Mouse (Mus musculus) heart, adult 2 months (tissue): ENCODE data around the gene Olfr653. TPM values are rescaled to one million over a fixed set of nuclear protein-coding genes. Genes with fewer than 3 reads are reported as not detected.
A peak's percentile ranks its signal among the peaks of the same experiment; 100 is the strongest.

Source experiments
- DNase-seq, 2 experiments: peaks; one replicate each; pipeline ENCODE4 v3.0.0; 2021
- H3K27ac ChIP-seq: fragments of 200-600 bp; 2 replicates; pipeline ENCODE4 v1.8.1; 2022
- H3K27me3 ChIP-seq: fragments of 200-500 bp; 2 replicates; pipeline ENCODE4 v1.6.1; 2012; ENCODE audit warnings: mild to moderate bottlenecking, low read length, inconsistent platforms, mixed read lengths; ENCODE audit not compliant: control insufficient read depth, insufficient read depth
- H3K36me3 ChIP-seq: fragments of 200-500 bp; 2 replicates; pipeline ENCODE4 v1.6.1; 2012; ENCODE audit warnings: low read length, inconsistent platforms; ENCODE audit not compliant: control insufficient read depth, insufficient read depth
- H3K4me1 ChIP-seq: fragments of 200-500 bp; 2 replicates; pipeline ENCODE4 v1.6.1; 2011; ENCODE audit warnings: low read length; ENCODE audit not compliant: control insufficient read depth, insufficient read depth
- H3K4me3 ChIP-seq: fragments of 200-600 bp; 2 replicates; pipeline ENCODE4 v1.8.1; 2022
- H3K79me2 ChIP-seq: fragments of 200-500 bp; replicated peaks from 2 replicates; pipeline ENCODE4 v1.6.1; 2012; ENCODE audit warnings: mild to moderate bottlenecking, inconsistent platforms, low read length, moderate library complexity, mixed read lengths; ENCODE audit not compliant: control insufficient read depth, insufficient read depth
- H3K9ac ChIP-seq: fragments of 200-500 bp; 2 replicates; pipeline ENCODE4 v1.6.1; 2012; ENCODE audit warnings: low read depth, mild to moderate bottlenecking, control low read depth, inconsistent platforms, low read length, mixed read lengths
- CTCF ChIP-seq: fragments of 200-600 bp; IDR thresholded peaks from 2 replicates; pipeline ENCODE4 v1.8.1; 2022; ENCODE audit warnings: antibody characterized with exemption, mild to moderate bottlenecking, moderate library complexity
- EP300 ChIP-seq: fragments of 200-500 bp; IDR thresholded peaks from 2 replicates; pipeline ENCODE4 v1.6.1; 2011; ENCODE audit warnings: low read depth, low read length, control low read depth; ENCODE audit not compliant: insufficient read depth
- POLR2A ChIP-seq: fragments of 200-500 bp; IDR thresholded peaks from 2 replicates; pipeline ENCODE4 v1.6.1; 2011; ENCODE audit warnings: mild to moderate bottlenecking, low read depth, low read length, control low read depth; ENCODE audit not compliant: insufficient read depth
- WGBS: fragments of 180-500 bp; shearing (Covaris S2); methylation state at CpG from one replicate; pipeline ENCODE4 v1.1.7; 2018; 5-methylcytosine and 5-hydroxymethylcytosine counted together
- intact Hi-C: fragments of 180-260 bp; cut with DNase I; formaldehyde crosslinking; loops from one replicate; pipeline ENCODE4 v1.15.1; 2025
- polyA plus RNA-seq: library from polyadenylated mRNA; depleted of rRNA; stranded (reverse); fragments of >200 nt; gene quantifications from 2 replicates; pipeline ENCODE4 v1.2.3, GENCODE M21; 2012; rRNA removed
- total RNA-seq, 2 experiments: library from RNA; stranded (reverse); gene quantifications; 2 replicates each; pipeline ENCODE4 v1.2.3; 2021

Gene Olfr653
- total and polyA plus RNA-seq, 3 experiments, result not detected

GRCm38 (mm10) chr7:104586725-104587124, 9.6 kb downstream of the Olfr653 start, which contains the start of gene Olfr654:
TSS of gene Olfr654 (plus strand) at chr7:104587025.
- WGBS, result 76% methylated on average over 4 of the region's 4 CpGs
- TF ChIP-seq POLR2A (no peak), CTCF (no peak), EP300 (no peak)

GRCm38 (mm10) chr7:104588274-104588673, 11.2 kb downstream of the Olfr653 start:
- Histone ChIP-seq H3K79me2 (no peaks in the 10 kb centered on the region), H3K27me3 (no peaks in the 10 kb centered on the region), H3K27ac (no peak overlapping the region), H3K4me3 (no peak overlapping the region), H3K4me1 (no peaks in the 10 kb centered on the region), H3K36me3 (no peaks in the 10 kb centered on the region), H3K9ac (no peak overlapping the region)
- WGBS, result 75% methylated on average over 5 of the region's 5 CpGs
- no peak for TF ChIP-seq EP300
- no peak for TF ChIP-seq CTCF
- no peak for TF ChIP-seq POLR2A
- intact Hi-C loops, result no loop called here
- DNase-seq, result no peak

More at GRCm38 (mm10) chr7:104586725-104587124, 9.6 kb downstream of the Olfr653 start, which contains the start of gene Olfr654:
- DNase-seq, result no peak
- intact Hi-C loops, result no loop called here
- Histone ChIP-seq H3K36me3 (no peaks in the 10 kb centered on the region), H3K27me3 (no peaks in the 10 kb centered on the region), H3K4me3 (no peak within 1 kb of the TSS), H3K79me2 (no peaks in the 10 kb centered on the region), H3K4me1 (no peaks in the 10 kb centered on the region), H3K27ac (no peak within 1 kb of the TSS), H3K9ac (no peak within 1 kb of the TSS)

- Histone ChIP-seq H3K9ac (no peak within 1 kb of the TSS), H3K79me2 (no peaks in the 10 kb centered on the region), H3K27ac (no peak within 1 kb of the TSS), H3K4me3 (no peak within 1 kb of the TSS), H3K27me3 (no peaks in the 10 kb centered on the region), H3K4me1 (no peaks in the 10 kb centered on the region), H3K36me3 (no peaks in the 10 kb centered on the region)
- DNase-seq, result no peak
- WGBS, result 66% methylated on average over 2 of the region's 2 CpGs
- TF ChIP-seq POLR2A (no peak), CTCF (no peak), EP300 (no peak)
- intact Hi-C loops, result no loop called here
These were observed 24.6 kb downstream of the Olfr653 start, which contains the start of gene Olfr655 for GRCm38 (mm10) chr7:104601679-104602078. TSS of gene Olfr655 (minus strand) at chr7:104601779.

GRCm38 (mm10) chr7:104603173-104603572, 26.1 kb downstream of the Olfr653 start:
- peak; percentile 4 to 27 for DNase-seq
- H3K79me2 ChIP-seq, result no peaks in the 10 kb centered on the region
- 5% methylated on average over 3 of the region's 3 CpGs for WGBS
- H3K9ac ChIP-seq, result no peak overlapping the region
- no peak overlapping the region for H3K27ac ChIP-seq
- no peaks in the 10 kb centered on the region for H3K27me3 ChIP-seq
- no peaks in the 10 kb centered on the region for H3K4me1 ChIP-seq
- H3K4me3 ChIP-seq, result no peak overlapping the region
- TF ChIP-seq POLR2A (no peak), CTCF (peak; percentile 74)
- intact Hi-C loops, result no loop called here
- no peaks in the 10 kb centered on the region for H3K36me3 ChIP-seq

GRCm38 (mm10) chr7:104604727-104605126, 27.6 kb downstream of the Olfr653 start:
- no peak overlapping the region for H3K27ac ChIP-seq
- H3K4me3 ChIP-seq, result no peak overlapping the region
- no peaks in the 10 kb centered on the region for H3K27me3 ChIP-seq
- TF ChIP-seq CTCF (no peak), POLR2A (no peak), EP300 (no peak)
- intact Hi-C loops, result no loop called here
- no peak for DNase-seq
- H3K36me3 ChIP-seq, result no peaks in the 10 kb centered on the region
- no peak overlapping the region for H3K9ac ChIP-seq
- no peaks in the 10 kb centered on the region for H3K79me2 ChIP-seq
- H3K4me1 ChIP-seq, result no peaks in the 10 kb centered on the region

- Histone ChIP-seq H3K9ac (no peak within 1 kb of the TSS), H3K4me3 (no peak within 1 kb of the TSS), H3K27ac (no peak within 1 kb of the TSS), H3K4me1 (no peaks in the 10 kb centered on the region), H3K36me3 (no peaks in the 10 kb centered on the region), H3K27me3 (no peaks in the 10 kb centered on the region), H3K79me2 (no peaks in the 10 kb centered on the region)
- intact Hi-C loops, result no loop called here
- no peak for TF ChIP-seq EP300
- no peak for TF ChIP-seq POLR2A
- TF ChIP-seq CTCF, result no peak
- no peak for DNase-seq
- 63% methylated on average over 4 of the region's 4 CpGs for WGBS
These were observed 36.5 kb downstream of the Olfr653 start, which contains the start of gene Olfr656 for GRCm38 (mm10) chr7:104613655-104614054. TSS of gene Olfr656 (plus strand) at chr7:104613955.

GRCm38 (mm10) chr7:104624494-104624893, 47.4 kb downstream of the Olfr653 start, which contains the start of gene Olfr657:
TSS of gene Olfr657 (plus strand) at chr7:104624794.
- no peaks in the 10 kb centered on the region for H3K79me2 ChIP-seq
- no peaks in the 10 kb centered on the region for H3K36me3 ChIP-seq
- H3K27ac ChIP-seq, result no peak within 1 kb of the TSS
- no peak for DNase-seq
- intact Hi-C loops, result no loop called here
- no peak within 1 kb of the TSS for H3K9ac ChIP-seq
- no peaks in the 10 kb centered on the region for H3K27me3 ChIP-seq
- H3K4me1 ChIP-seq, result no peaks in the 10 kb centered on the region
- H3K4me3 ChIP-seq, result no peak within 1 kb of the TSS
- TF ChIP-seq CTCF (no peak), EP300 (no peak), POLR2A (no peak)

Other genes starting within 250 kb of the Olfr653 start
- under 1 TPM in 1 of 2 experiments, not detected in 1; 0.39 TPM for gene Trim34b, start 247.8 kb upstream of the Olfr653 start, total RNA-seq
- gene Trim34b, start 247.8 kb upstream of the Olfr653 start, polyA plus RNA-seq, result 2.2 and 3.5 TPM in 2 replicates
- 1 to 10 TPM; 4.1 to 5.5 TPM for gene Trim12c, start 224.0 kb upstream of the Olfr653 start, total RNA-seq
- 2.6 and 4.2 TPM in 2 replicates for gene Trim12c, start 224.0 kb upstream of the Olfr653 start, polyA plus RNA-seq
- under 1 TPM; 0.14 to 0.23 TPM for gene Trim30b, start 207.4 kb upstream of the Olfr653 start, total RNA-seq
- 0.21 and 0.23 TPM in 2 replicates for gene Trim30b, start 207.4 kb upstream of the Olfr653 start, polyA plus RNA-seq
- under 1 TPM; 0.18 to 0.20 TPM for gene Trim30c, start 176.5 kb upstream of the Olfr653 start, total RNA-seq
- 0.08 and 0.18 TPM in 2 replicates for gene Trim30c, start 176.5 kb upstream of the Olfr653 start, polyA plus RNA-seq
- gene Trim30a, start 112.1 kb upstream of the Olfr653 start, total RNA-seq, result 1 to 10 TPM; 3.5 to 3.6 TPM
- gene Trim30a, start 112.1 kb upstream of the Olfr653 start, polyA plus RNA-seq, result 2.6 and 5.3 TPM in 2 replicates
- gene Trim30d, start 69.5 kb upstream of the Olfr653 start, total RNA-seq, result under 1 TPM; 0.37 to 0.75 TPM
- gene Trim30d, start 69.5 kb upstream of the Olfr653 start, polyA plus RNA-seq, result 0.62 and 0.76 TPM in 2 replicates
- gene Olfr651, start 27.2 kb upstream of the Olfr653 start, total RNA-seq, result not detected
- not detected in 2 replicates for gene Olfr651, start 27.2 kb upstream of the Olfr653 start, polyA plus RNA-seq
- not detected for gene Olfr652, start 16.4 kb upstream of the Olfr653 start, total RNA-seq
- not detected in 2 replicates for gene Olfr652, start 16.4 kb upstream of the Olfr653 start, polyA plus RNA-seq
- not detected for gene Olfr654, start 9.7 kb downstream of the Olfr653 start, total RNA-seq
- not detected in 2 replicates for gene Olfr654, start 9.7 kb downstream of the Olfr653 start, polyA plus RNA-seq
- gene Olfr655, start 24.5 kb downstream of the Olfr653 start, total RNA-seq, result not detected
- gene Olfr655, start 24.5 kb downstream of the Olfr653 start, polyA plus RNA-seq, result not detected in 2 replicates
- gene Olfr656, start 36.6 kb downstream of the Olfr653 start, total RNA-seq, result not detected
- not detected in 2 replicates for gene Olfr656, start 36.6 kb downstream of the Olfr653 start, polyA plus RNA-seq
- gene Olfr657, start 47.5 kb downstream of the Olfr653 start, total RNA-seq, result not detected
- not detected in 2 replicates for gene Olfr657, start 47.5 kb downstream of the Olfr653 start, polyA plus RNA-seq
- gene Olfr658, start 70.0 kb downstream of the Olfr653 start, total RNA-seq, result not detected
- gene Olfr658, start 70.0 kb downstream of the Olfr653 start, polyA plus RNA-seq, result not detected in 2 replicates
- gene Olfr659, start 89.4 kb downstream of the Olfr653 start, total RNA-seq, result not detected
- not detected in 2 replicates for gene Olfr659, start 89.4 kb downstream of the Olfr653 start, polyA plus RNA-seq
- not detected for gene Olfr661, start 109.2 kb downstream of the Olfr653 start, total RNA-seq
- not detected in 2 replicates for gene Olfr661, start 109.2 kb downstream of the Olfr653 start, polyA plus RNA-seq
- not detected for gene Usp17le, start 200.2 kb downstream of the Olfr653 start, total RNA-seq
- gene Usp17le, start 200.2 kb downstream of the Olfr653 start, polyA plus RNA-seq, result not detected in 2 replicates